Mouse (Mus musculus): ENCODE data around the gene Tbc1d10c. TPM values are rescaled to one million over a fixed set of nuclear protein-coding genes. Genes with fewer than 3 reads are reported as not detected.

The Tbc1d10c gene
- polyA plus RNA-seq, 1 experiment from 2014 or later: 1.1 TPM

DNA sequence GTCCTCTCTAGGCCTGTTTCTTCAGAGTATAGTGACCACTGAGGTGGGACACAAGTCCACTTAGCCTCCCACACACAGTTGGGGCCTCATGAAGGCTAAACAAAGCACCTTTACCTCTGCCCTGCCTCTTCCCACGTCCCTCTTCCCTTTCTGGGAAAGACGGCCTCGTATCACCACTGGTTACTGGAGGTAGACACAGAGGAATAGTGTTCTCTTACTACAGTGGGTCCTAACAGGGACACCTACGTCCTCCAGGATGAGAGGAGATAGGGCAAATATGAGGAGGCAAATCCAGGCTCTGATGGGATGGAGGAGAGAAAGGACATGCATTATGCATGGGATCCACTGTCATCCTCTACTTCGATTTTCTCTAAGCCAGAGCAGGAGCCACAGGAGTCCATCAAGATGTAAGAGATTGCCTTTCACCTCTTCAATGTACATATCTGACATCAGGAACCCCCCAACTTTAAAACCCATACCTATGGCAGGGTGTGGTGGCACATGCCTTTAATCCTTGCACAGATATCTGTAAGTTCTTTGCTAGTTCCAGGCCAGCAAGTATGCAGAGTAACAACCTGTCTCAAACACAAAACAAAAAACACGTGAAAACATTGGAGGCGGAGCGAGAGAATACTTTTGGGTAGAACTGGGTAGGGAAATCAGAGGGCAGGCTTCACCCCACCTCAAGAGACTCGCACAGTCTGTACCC lies 43.1 kb downstream of the Tbc1d10c start:
- ATAC-seq (ENCODE audit: insufficient read depth, low FRiP score, low TSS enrichment) (no peak), DNase-seq (ENCODE audit: low spot score) (no peak)
- Histone ChIP-seq H3K27me3 (ENCODE audit: control insufficient read depth, insufficient read depth, low read length) (no peaks in the 10 kb centered on the region), H3K36me3 (ENCODE audit: control insufficient read depth, insufficient read depth, low read length) (peaks cover 3% of the 10 kb centered on the region; the same call in 1 of the 2 replicates), H3K4me2 (ENCODE audit: low read depth) (peak overlapping the region; percentile 64), H3K4me1 (ENCODE audit: control insufficient read depth, insufficient read depth, low read length) (peaks cover 8% of the 10 kb centered on the region), H3K9ac (ENCODE audit: low read length) (0 out of 2 replicates have a peak overlapping the region, but pooled peaks have one; percentile 2), H3K27ac (ENCODE audit: low read depth, low read length) (no peak overlapping the region), H3K4me3 (ENCODE audit: low read depth, low read length) (peak overlapping the region; percentile 80), H3K9me3 (ENCODE audit: control insufficient read depth, low read length) (no peaks in the 10 kb centered on the region)
- WGBS: 39% methylated on average over 9 of the region's 9 CpGs

GRCm38 (mm10) chr19:4147022-4147405 lies 44.1 kb downstream of the Tbc1d10c start:
- DNase-seq (ENCODE audit: low spot score): no peak
- no peak overlapping the region for H3K27ac ChIP-seq (ENCODE audit: low read depth, low read length)
- H3K27me3 ChIP-seq (ENCODE audit: control insufficient read depth, insufficient read depth, low read length): no peaks in the 10 kb centered on the region
- no peak for ATAC-seq (ENCODE audit: insufficient read depth, low FRiP score, low TSS enrichment)
- H3K4me2 ChIP-seq (ENCODE audit: low read depth): no peak overlapping the region
- H3K9ac ChIP-seq (ENCODE audit: low read length): no peak overlapping the region
- peaks cover 8% of the 10 kb centered on the region for H3K4me1 ChIP-seq (ENCODE audit: control insufficient read depth, insufficient read depth, low read length)
- no peaks in the 10 kb centered on the region for H3K9me3 ChIP-seq (ENCODE audit: control insufficient read depth, low read length)
- H3K4me3 ChIP-seq (ENCODE audit: low read depth, low read length): no peak overlapping the region
- 61% methylated on average over 3 of the region's 3 CpGs for WGBS
- H3K36me3 ChIP-seq (ENCODE audit: control insufficient read depth, insufficient read depth, low read length): peaks cover 3% of the 10 kb centered on the region; the same call in 1 of the 2 replicates

DNA sequence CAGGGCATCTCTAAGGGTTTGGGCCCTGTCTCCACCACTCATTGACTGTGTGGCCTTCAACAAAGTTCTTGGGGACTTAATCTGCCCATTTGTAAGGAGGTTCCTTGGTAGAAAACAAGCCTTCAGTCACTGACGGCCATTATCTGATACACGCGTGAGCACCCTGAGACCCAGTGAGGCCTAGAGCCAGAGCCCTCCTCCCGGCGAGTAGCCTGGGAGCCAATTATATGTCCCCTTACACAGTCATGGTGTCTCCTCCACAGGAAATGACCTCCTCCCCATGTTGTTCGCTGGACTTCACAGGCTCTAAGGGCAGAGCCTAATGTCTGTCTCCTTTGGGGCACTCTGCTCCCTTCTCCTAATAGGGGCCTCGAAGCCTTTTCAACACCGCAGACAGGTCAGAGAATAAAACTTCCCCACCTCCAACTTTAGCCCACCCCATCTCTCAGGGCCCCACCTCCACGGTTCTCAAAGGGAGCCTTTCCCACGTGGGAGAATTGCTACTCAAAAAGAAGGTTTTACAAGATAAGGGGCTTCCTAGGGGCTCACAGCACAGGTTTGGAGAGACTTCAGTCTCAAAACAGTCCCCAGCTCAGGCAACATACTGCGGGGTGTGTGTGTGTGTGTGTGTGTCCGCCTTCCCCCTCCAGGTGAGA lies 44.6 kb downstream of the Tbc1d10c start:
- 64% methylated on average over 12 of the region's 12 CpGs for WGBS

DNA sequence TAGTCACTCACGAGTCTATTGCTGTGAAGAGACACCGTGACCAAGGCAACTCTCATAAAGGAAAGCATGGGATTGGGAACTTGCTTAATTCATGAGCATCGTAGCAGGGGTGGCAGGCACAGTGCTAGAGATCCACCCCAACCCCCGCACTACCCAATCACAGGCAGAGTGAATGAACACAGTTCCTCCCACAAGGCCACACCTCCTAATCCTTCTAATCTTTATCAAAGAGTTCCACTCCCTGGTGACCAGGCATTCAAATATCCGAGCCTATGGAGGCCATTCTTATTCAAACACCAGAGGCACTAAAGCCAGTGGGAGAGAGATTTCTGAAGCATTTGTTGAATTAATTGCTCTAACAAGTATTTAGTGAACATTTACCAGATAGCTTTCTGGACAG lies 45.1 kb downstream of the Tbc1d10c start:
- Histone ChIP-seq H3K4me3 (ENCODE audit: low read depth, low read length) (no peak overlapping the region), H3K27ac (ENCODE audit: low read depth, low read length) (no peak overlapping the region), H3K27me3 (ENCODE audit: control insufficient read depth, insufficient read depth, low read length) (no peaks in the 10 kb centered on the region), H3K4me1 (ENCODE audit: control insufficient read depth, insufficient read depth, low read length) (peaks cover 8% of the 10 kb centered on the region), H3K9me3 (ENCODE audit: control insufficient read depth, low read length) (no peaks in the 10 kb centered on the region), H3K9ac (ENCODE audit: low read length) (no peak overlapping the region), H3K4me2 (ENCODE audit: low read depth) (no peak overlapping the region), H3K36me3 (ENCODE audit: control insufficient read depth, insufficient read depth, low read length) (no peaks in the 10 kb centered on the region; the same call in 1 of the 2 replicates)
- 88% methylated on average over 5 of the region's 5 CpGs for WGBS
- ATAC-seq (ENCODE audit: insufficient read depth, low FRiP score, low TSS enrichment): no peak
- DNase-seq (ENCODE audit: low spot score): no peak

More for the DNA sequence above, 44.6 kb downstream of the Tbc1d10c start:
- Histone ChIP-seq H3K36me3 (ENCODE audit: control insufficient read depth, insufficient read depth, low read length) (peaks cover 3% of the 10 kb centered on the region; the same call in 1 of the 2 replicates), H3K9me3 (ENCODE audit: control insufficient read depth, low read length) (no peaks in the 10 kb centered on the region), H3K4me1 (ENCODE audit: control insufficient read depth, insufficient read depth, low read length) (peaks cover 8% of the 10 kb centered on the region), H3K4me3 (ENCODE audit: low read depth, low read length) (no peak overlapping the region), H3K27ac (ENCODE audit: low read depth, low read length) (no peak overlapping the region), H3K4me2 (ENCODE audit: low read depth) (no peak overlapping the region), H3K27me3 (ENCODE audit: control insufficient read depth, insufficient read depth, low read length) (no peaks in the 10 kb centered on the region), H3K9ac (ENCODE audit: low read length) (no peak overlapping the region)
- ATAC-seq (ENCODE audit: insufficient read depth, low FRiP score, low TSS enrichment) (no peak), DNase-seq (ENCODE audit: low spot score) (no peak)

DNA sequence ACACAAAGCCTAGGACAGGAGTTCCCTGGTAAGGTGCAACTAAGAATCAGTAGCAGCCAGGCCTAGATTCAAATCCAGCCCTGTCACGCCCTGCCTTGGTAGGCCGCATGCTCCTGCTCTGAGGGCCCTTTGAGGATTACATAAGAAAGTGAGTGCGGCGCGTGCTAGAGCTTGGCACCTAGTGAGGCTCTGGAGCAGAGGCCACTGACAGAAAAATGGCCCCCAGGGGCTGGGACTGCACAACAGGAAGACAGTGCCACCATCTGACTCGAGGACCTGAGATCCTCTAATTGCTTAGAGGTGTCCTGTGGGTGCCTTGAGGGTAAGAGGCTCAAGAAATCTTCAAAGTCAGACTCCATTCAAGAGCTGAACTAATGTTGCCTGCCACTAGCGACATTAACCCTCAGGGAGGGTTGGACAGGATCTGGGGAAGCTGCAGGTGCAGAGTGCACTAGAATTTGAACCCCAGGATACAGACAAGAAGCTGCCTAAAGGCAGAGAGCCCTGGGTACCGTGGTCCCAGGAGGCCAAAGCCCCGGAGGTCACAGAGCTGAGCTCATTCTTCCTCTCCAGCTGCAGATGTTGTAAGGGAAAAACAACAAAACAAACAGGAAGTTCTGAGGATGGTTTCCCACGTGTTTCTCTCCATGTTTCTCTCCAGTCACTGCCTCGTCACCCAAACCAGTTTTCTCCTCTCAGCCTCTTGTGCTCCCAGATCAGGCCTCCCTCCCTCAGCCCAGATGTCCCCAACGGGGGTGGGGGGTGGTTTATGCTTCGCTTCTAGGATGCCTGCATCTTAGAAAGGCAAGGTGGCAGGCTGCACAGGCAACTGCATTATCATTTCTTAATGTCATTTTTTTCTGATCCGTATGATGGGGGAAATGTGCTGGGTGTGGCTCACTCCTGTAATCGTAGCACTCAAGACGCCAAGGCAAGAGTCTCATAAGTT lies 46.3 kb downstream of the Tbc1d10c start:
- no peak overlapping the region for H3K4me2 ChIP-seq (ENCODE audit: low read depth)
- no peak overlapping the region for H3K9ac ChIP-seq (ENCODE audit: low read length)
- no peak overlapping the region for H3K27ac ChIP-seq (ENCODE audit: low read depth, low read length)
- no peaks in the 10 kb centered on the region for H3K9me3 ChIP-seq (ENCODE audit: control insufficient read depth, low read length)
- no peaks in the 10 kb centered on the region for H3K27me3 ChIP-seq (ENCODE audit: control insufficient read depth, insufficient read depth, low read length)
- H3K4me1 ChIP-seq (ENCODE audit: control insufficient read depth, insufficient read depth, low read length): peaks cover 8% of the 10 kb centered on the region
- no peak overlapping the region for H3K4me3 ChIP-seq (ENCODE audit: low read depth, low read length)
- WGBS: 84% methylated on average over 16 of the region's 16 CpGs
- ATAC-seq (ENCODE audit: insufficient read depth, low FRiP score, low TSS enrichment) (no peak), DNase-seq (ENCODE audit: low spot score) (no peak)
- H3K36me3 ChIP-seq (ENCODE audit: control insufficient read depth, insufficient read depth, low read length): no peaks in the 10 kb centered on the region

DNA sequence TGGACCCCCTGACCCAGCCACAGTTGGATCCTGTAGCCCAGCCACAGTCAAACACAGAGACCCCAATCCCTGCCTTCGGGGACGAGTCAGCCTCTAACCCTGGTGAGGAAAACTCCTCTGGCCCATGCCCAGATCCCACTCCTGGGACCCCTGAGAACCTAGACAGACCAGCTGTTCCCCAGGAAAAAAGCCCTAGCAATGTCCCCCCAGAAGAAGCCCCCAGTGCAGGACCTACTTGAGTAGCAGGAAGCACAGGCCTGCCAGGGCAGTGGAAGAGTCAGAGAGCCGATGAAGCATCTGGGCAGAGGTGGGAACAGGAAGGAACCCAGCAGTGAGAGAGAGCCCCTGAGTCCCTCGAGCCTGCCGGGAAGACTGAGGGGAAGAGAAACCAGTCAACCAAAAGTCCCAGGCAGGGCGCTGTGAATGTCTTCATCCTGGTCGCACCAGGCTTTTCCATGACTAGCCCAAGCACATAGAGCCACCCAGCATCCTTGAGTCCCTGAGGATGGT lies 47.3 kb downstream of the Tbc1d10c start, which contains the start of gene Cabp4:
Gene Cabp4 (minus strand): TSS at position 275 of the 510 bp plus-strand sequence.
- no peak within 1 kb of the TSS for H3K4me2 ChIP-seq (ENCODE audit: low read depth)
- no peak for DNase-seq (ENCODE audit: low spot score)
- H3K4me1 ChIP-seq (ENCODE audit: control insufficient read depth, insufficient read depth, low read length): no peaks in the 10 kb centered on the region
- H3K27ac ChIP-seq (ENCODE audit: low read depth, low read length): no peak within 1 kb of the TSS
- ATAC-seq (ENCODE audit: insufficient read depth, low FRiP score, low TSS enrichment): no peak
- H3K9ac ChIP-seq (ENCODE audit: low read length): no peak within 1 kb of the TSS
- 85% methylated on average over 7 of the region's 7 CpGs for WGBS
- H3K36me3 ChIP-seq (ENCODE audit: control insufficient read depth, insufficient read depth, low read length): no peaks in the 10 kb centered on the region
- no peaks in the 10 kb centered on the region for H3K9me3 ChIP-seq (ENCODE audit: control insufficient read depth, low read length)
- H3K27me3 ChIP-seq (ENCODE audit: control insufficient read depth, insufficient read depth, low read length): no peaks in the 10 kb centered on the region
- H3K4me3 ChIP-seq (ENCODE audit: low read depth, low read length): no peak within 1 kb of the TSS

- no peaks in the 10 kb centered on the region for H3K27me3 ChIP-seq (ENCODE audit: control insufficient read depth, insufficient read depth, low read length)
- H3K9me3 ChIP-seq (ENCODE audit: control insufficient read depth, low read length): no peaks in the 10 kb centered on the region
- no peak overlapping the region for H3K4me3 ChIP-seq (ENCODE audit: low read depth, low read length)
- no peak overlapping the region for H3K9ac ChIP-seq (ENCODE audit: low read length)
- no peaks in the 10 kb centered on the region for H3K4me1 ChIP-seq (ENCODE audit: control insufficient read depth, insufficient read depth, low read length)
- WGBS: 93% methylated on average over 18 of the region's 18 CpGs
- ATAC-seq (ENCODE audit: insufficient read depth, low FRiP score, low TSS enrichment) (no peak), DNase-seq (ENCODE audit: low spot score) (no peak)
- H3K27ac ChIP-seq (ENCODE audit: low read depth, low read length): no peak overlapping the region
- H3K36me3 ChIP-seq (ENCODE audit: control insufficient read depth, insufficient read depth, low read length): no peaks in the 10 kb centered on the region
- no peak overlapping the region for H3K4me2 ChIP-seq (ENCODE audit: low read depth)
Measured at GRCm38 (mm10) chr19:4142416-4143173, 48.5 kb downstream of the Tbc1d10c start.

GRCm38 (mm10) chr19:4140147-4140546 lies 50.9 kb downstream of the Tbc1d10c start:
- Histone ChIP-seq H3K4me2 (ENCODE audit: low read depth) (no peak overlapping the region), H3K27ac (ENCODE audit: low read depth, low read length) (no peak overlapping the region)
- 80% methylated on average over 6 of the region's 6 CpGs for WGBS

More at GRCm38 (mm10) chr19:4140147-4140546, 50.9 kb downstream of the Tbc1d10c start:
- H3K27me3 ChIP-seq (ENCODE audit: control insufficient read depth, insufficient read depth, low read length): no peaks in the 10 kb centered on the region
- DNase-seq (ENCODE audit: low spot score) (no peak), ATAC-seq (ENCODE audit: insufficient read depth, low FRiP score, low TSS enrichment) (no peak)
- H3K9me3 ChIP-seq (ENCODE audit: control insufficient read depth, low read length): no peaks in the 10 kb centered on the region
- H3K9ac ChIP-seq (ENCODE audit: low read length): no peak overlapping the region
- H3K4me3 ChIP-seq (ENCODE audit: low read depth, low read length): no peak overlapping the region
- no peaks in the 10 kb centered on the region for H3K4me1 ChIP-seq (ENCODE audit: control insufficient read depth, insufficient read depth, low read length)
- no peaks in the 10 kb centered on the region for H3K36me3 ChIP-seq (ENCODE audit: control insufficient read depth, insufficient read depth, low read length)

All from neural tube, embryonic 11.5 days (tissue).